Mouse (Mus musculus) adrenal gland, adult 8-10 months (tissue): Measurements from ENCODE around the gene Poc1b. TPM values are rescaled to one million over a fixed set of nuclear protein-coding genes. Genes with fewer than 3 reads are reported as not detected.

ENCODE experiments used
- DNase-seq: peaks from one replicate; pipeline ENCODE4 v3.0.0; 2022
- total RNA-seq, 4 experiments: library from RNA; stranded (reverse); gene quantifications; 2 replicates each; pipeline ENCODE4 v1.2.4; 2022

Poc1b gene
- total RNA-seq, 4 experiments from 2014 or later, result 12.4 to 23.8 (median 18.0) TPM

- DNase-seq, result no peak
Measured at GRCm38 (mm10) chr10:99115471-99116236, 8.8 kb downstream of the Poc1b start.

GRCm38 (mm10) chr10:99116237-99116632, 9.4 kb downstream of the Poc1b start:
- DNase-seq, result no peak

- no peak for DNase-seq
Measured at GRCm38 (mm10) chr10:99116650-99117615, 10.1 kb downstream of the Poc1b start.

- no peak for DNase-seq
Measured at GRCm38 (mm10) chr10:99117876-99118275, 11.0 kb downstream of the Poc1b start.

- no peak for DNase-seq
Measured at GRCm38 (mm10) chr10:99118697-99119096, 11.9 kb downstream of the Poc1b start.

GRCm38 (mm10) chr10:99119471-99119870, 12.6 kb downstream of the Poc1b start:
- no peak for DNase-seq

GRCm38 (mm10) chr10:99126225-99126624, 19.4 kb downstream of the Poc1b start, which contains the start of gene Phxr2:
Phxr2 (minus strand) TSS chr10:99126325.
- no peak for DNase-seq

- no peak for DNase-seq
Measured at GRCm38 (mm10) chr10:99126954-99127353, 20.1 kb downstream of the Poc1b start.

- no peak for DNase-seq
Measured at GRCm38 (mm10) chr10:99127691-99128261, 20.9 kb downstream of the Poc1b start.

GRCm38 (mm10) chr10:99130611-99131010, 23.8 kb downstream of the Poc1b start:
- DNase-seq, result no peak

GRCm38 (mm10) chr10:99131298-99131697, 24.5 kb downstream of the Poc1b start:
- no peak for DNase-seq

- DNase-seq, result no peak
Measured at GRCm38 (mm10) chr10:99132189-99132588, 25.4 kb downstream of the Poc1b start.

GRCm38 (mm10) chr10:99132595-99133272, 25.9 kb downstream of the Poc1b start:
- DNase-seq, result no peak

- DNase-seq, result no peak
Measured at GRCm38 (mm10) chr10:99133321-99133875, 26.6 kb downstream of the Poc1b start.

GRCm38 (mm10) chr10:99136337-99136736, 29.5 kb downstream of the Poc1b start:
- no peak for DNase-seq

- DNase-seq, result no peak
Measured at GRCm38 (mm10) chr10:99145611-99146010, 38.8 kb downstream of the Poc1b start.

GRCm38 (mm10) chr10:99146596-99146995, 39.8 kb downstream of the Poc1b start:
- DNase-seq, result no peak

- DNase-seq, result no peak
Measured at GRCm38 (mm10) chr10:99150016-99150415, 43.2 kb downstream of the Poc1b start.

GRCm38 (mm10) chr10:99151580-99151979, 44.7 kb downstream of the Poc1b start:
- DNase-seq, result no peak

- DNase-seq, result no peak
Measured at GRCm38 (mm10) chr10:99152063-99152462, 45.2 kb downstream of the Poc1b start.

- DNase-seq, result no peak
Measured at GRCm38 (mm10) chr10:99154635-99155034, 47.8 kb downstream of the Poc1b start.

GRCm38 (mm10) chr10:99156808-99157207, 50.0 kb downstream of the Poc1b start:
- no peak for DNase-seq
